Mouse (Mus musculus) kidney, adult 9 months (tissue): ENCODE data around the gene Atg4a.

Source experiments
- DNase-seq: peaks from one replicate; pipeline ENCODE4 v3.0.0; 2022

The Atg4a gene

GRCm38 (mm10) chrX:140956272-140956940 lies at the start of gene Atg4a, which contains the start of gene Psmd10:
TSS of gene Atg4a (plus strand) at chrX:140956907.
TSS of gene Psmd10 (minus strand) at chrX:140956728.
- peak; percentile 97 for DNase-seq

DNA sequence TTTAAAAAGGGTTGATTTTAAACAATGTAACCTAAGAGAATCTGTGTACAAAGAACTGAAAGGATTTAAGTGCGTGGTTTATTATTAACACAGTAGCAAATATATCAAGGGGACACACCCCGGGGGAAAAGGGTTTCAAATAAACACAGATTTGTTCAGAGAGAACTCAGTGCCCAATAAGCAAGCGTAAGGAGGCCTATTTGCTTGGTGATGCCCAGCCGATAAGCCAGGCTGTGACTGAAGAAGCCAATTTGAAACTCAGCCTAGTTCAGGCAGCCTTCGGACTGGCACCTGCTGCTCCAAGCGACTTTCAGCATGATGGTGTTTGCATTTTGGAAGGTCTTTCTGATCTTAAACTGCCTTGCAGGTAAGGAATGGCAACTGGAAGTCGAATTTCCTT lies 49.3 kb upstream of the Atg4a start, which contains the start of gene Vsig1:
Vsig1 (plus strand) TSS at position 249 of the 400 bp plus-strand sequence.
- no peak for DNase-seq

DNA sequence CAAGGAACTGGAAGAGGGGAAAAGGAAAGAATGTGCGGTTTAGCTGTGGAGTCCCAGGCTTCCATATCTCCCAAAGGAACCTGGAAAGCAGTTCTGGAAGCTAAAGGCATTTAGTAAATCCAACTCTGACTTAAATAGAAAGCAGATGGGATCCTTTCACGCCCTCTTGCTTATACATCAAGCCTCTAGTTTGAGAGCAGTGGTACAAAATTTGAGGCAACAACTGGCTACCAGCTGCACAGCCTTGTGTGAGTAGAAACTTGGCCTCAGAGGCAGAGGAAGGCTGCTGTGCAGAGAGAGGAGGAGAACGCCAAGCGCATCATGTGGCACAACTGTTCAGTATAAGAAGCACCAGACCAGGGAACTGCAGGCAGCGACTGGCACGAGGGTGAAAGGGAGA lies 35.4 kb upstream of the Atg4a start:
- DNase-seq, result no peak

DNA sequence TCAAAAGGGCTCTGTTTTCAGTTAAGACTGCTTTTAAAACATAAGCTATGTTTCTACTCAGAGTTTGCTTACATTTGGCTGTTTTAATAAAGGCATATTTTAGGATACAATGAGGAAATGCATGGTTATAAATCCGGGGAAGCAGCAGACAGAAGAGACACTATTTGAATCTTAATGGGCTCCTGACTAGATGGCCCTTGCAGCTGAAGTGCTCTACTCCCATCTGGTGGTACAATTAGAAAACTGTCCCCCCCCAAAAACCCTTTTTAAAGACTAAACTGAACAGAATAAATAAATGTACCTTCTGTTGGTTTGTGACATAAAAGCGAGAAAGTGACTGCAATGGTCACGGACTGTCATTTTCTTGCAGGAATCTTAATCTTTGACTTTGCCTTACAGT lies 24.6 kb upstream of the Atg4a start:
- peak; percentile 5 for DNase-seq

- no peak for DNase-seq
Observed at GRCm38 (mm10) chrX:140933263-140933662, 23.4 kb upstream of the Atg4a start.

DNA sequence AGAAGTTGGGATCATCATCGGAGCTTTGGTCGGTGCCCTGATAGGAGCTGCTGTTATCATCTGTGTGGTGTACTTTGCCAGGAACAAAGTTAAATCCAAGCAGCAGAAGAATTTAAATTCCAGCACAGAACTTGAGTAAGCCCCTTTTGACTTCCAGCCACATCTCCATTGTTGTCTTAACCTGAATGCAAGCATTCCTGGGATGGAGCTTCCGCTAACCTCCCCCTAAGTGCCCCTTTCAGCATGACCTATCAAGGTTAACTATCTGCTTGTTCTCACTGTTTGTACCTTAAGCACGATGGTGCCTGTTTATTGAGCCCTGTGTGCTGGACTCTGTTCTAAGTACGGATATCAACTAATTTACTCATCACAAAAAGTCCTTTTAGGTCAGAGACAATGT lies 20.4 kb upstream of the Atg4a start:
- DNase-seq, result peak; percentile 3

DNA sequence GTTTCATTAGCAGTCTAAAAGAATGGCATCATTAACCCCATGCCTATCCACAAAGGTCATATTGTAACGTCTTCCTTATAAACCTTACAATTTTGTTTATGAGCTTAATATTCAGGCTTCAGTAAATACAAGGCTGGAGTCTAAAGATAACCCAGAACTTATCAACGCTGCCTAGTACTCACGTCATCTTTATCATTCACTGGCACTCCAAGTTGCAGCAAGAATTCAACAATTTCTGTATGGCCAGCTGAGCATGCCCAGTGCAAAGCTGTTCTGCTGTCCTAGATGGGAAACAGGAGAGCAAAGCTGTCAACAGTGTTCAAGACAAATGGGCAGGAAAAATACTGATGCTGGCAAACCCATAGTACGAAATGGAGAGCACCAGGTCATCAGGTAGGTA lies 3.1 kb upstream of the Atg4a start:
- DNase-seq, result no peak

DNA sequence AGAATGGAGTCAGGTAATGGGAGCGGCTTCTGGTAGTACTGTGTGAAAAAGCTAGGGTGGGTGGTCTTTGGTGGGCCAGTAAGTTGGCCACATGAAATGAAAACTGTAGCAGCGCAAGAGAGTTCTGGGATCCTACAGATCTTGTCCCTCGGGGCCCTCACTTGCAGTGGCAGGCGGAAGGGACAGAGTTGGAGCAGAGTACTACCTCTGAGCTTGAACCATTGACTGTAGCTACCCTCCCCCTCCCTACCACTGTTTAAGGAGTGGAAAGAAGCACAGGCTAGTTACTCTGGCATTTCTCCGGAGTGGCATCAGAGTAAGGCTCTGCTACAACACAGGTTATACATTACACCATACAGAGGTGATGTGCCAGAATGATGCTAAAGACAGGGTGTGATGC lies 252 bp downstream of the Atg4a start:
- DNase-seq, result no peak

- no peak for DNase-seq
Observed at GRCm38 (mm10) chrX:140978943-140979342, 22.2 kb downstream of the Atg4a start.

DNA sequence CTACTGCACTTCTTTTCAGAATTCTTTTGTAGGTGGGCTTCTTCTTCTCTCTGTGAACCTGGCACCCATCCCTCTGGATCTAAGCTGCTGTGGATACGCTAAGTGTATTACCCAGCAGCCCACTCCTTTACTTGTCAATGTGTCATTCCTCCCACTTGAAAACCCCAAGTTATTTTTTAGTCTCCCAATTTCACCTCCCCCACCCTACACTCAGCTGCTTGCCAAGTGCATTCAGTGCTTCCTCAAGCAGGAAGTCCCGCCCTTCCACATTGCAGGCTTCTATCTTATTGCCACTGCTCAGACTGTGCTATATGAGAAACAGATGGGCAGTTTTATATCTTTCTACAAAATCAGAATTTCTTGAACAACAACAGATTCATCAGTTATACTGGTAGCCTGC lies 22.8 kb downstream of the Atg4a start:
- DNase-seq, result peak; percentile 33

GRCm38 (mm10) chrX:140980163-140980562 lies 23.5 kb downstream of the Atg4a start:
- no peak for DNase-seq

GRCm38 (mm10) chrX:140983206-140983960 lies 26.7 kb downstream of the Atg4a start:
- peak; percentile 53 for DNase-seq

GRCm38 (mm10) chrX:140984795-140985194 lies 28.1 kb downstream of the Atg4a start:
- DNase-seq, result no peak

DNA sequence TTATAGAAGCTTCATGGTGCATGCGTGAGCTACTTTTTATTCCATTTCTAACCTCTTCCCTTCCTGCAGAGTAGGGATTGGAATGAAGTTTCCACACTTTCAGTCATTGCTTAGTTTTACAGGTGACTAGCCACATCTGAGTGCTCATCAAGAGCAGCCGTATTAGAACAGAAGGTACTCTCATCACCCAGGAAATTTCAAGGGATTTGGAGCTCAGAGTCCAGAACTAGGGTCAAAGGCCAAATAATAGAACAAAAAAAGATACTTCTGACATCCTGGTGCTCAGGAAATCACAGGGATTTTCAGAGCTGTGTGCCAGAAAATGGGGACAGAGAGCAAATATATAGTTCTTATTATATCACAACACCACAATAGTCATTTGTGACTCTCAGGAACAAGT lies 28.5 kb downstream of the Atg4a start:
- peak; percentile 61 for DNase-seq

DNA sequence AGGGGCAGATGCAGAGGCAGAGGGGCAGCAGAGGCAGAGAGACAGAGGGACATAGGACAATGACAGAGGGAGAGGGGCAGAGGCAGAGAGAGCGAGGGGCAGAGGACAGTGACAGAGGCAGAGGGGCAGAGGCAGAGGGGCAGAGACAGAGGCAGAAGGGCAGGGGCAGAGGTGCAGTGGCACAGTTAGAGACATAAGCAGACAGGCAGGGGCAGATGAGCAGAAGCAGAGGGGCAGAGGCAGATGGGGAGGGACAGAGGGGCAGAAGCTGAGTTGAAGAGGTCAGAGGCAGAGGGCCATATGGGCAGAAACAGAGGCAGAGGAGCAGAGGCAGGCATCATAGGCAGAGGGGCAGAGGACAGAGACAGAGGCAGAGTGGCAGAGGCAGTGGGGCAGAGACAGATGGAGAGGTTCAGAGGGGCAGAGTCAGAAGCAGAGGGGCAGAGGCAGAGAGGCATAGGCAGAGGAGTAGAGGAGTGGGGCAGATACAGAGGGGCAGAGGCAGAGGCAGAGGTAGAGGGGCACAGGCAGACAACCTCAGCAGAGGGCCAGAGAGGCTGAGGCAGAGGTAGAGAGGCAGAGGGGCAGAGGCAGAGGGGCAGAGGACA lies 40.3 kb downstream of the Atg4a start:
- no peak for DNase-seq

DNA sequence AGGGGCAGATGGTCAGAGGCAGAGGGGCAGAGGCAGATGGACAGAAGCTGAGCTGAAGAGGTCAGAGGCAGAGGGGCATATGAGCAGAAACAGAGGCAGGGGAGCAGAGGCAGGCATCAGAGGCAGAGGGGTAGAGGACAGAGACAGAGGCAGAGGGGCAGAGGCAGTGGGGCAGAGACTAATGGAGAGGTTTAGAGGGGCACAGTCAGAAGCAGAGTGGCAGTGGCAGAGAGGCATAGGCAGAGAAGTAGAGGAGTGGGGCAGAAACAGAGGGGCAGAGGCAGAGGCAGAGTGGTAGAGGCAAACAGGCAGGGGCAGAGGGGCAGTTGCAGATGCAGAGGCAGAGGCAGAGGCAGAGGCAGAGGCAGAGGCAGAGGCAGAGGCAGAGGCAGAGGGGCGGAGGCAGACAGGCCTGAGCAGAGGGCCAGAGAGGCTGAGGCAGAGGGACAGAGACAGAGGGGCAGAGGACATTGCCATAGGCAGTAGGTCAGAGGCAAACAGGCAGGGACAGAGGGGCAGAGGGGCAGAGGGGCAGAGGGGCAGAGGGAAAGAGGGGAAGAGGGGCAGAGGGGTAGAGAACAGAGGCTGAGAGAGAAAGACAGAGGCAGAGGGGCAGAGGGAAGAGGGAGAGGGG lies 41.3 kb downstream of the Atg4a start:
- no peak for DNase-seq

DNA sequence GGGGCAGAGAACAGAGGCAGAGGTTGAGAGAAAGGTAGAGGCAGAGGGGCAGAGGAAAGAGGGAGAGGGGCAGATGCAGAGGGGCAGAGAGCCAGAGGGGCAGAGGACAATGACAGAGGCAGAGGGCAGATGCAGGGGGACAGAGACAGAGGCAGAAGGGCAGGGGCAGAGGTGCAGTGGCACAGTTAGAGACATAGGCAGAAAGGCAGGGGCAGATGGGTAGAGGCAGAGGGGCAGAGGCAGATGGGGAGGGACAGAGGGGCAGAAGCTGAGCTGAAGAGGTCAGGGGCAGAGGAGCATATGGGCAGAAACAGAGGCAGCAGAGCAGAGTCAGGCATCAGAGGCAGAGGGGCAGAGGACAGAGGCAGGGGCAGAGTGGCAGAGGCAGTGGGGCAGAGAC lies 42.2 kb downstream of the Atg4a start:
- DNase-seq, result no peak

DNA sequence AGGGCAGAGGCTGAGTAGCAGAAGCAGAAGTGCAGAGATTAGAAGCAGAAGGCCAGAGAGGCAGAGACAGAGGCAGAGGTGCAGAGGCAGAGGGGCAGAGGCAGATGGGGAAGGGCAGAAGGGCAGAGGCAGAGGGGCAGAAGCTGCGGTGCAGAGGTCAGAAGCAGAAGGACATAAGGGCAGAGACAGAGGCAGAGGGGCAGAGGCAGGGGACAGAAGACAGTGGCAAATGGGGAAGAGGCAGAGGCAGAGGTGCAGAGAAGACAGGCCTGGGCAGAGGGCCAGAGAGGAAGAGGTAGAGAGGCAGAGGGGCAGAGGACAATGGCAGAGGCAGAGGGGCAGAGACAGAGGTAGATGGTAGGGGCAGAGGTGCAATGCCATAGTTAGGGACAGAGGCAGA lies 193.0 kb downstream of the Atg4a start:
- DNase-seq, result no peak

DNA sequence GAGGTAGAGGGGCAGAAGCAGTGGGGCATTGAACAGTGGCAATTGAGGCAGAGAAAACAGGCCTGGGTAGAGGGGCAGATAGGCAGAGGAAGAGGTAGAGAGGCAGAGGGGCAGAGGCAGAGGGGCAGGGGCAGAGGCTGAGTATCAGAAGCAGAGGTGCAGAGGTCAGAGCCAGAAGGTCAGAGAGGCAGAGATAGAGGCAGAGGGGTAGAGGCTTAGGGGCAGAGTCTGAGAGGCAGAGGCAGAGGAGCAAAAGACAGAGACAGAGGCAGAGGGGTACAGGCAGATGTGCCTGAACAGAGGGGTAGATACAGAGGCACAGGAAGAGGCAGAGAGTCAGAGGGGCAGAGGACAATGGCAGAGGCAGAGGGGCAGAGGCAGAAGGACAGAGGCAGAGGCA lies 193.6 kb downstream of the Atg4a start:
- no peak for DNase-seq

- DNase-seq, result no peak
Observed at GRCm38 (mm10) chrX:141151182-141151581, 194.5 kb downstream of the Atg4a start.

GRCm38 (mm10) chrX:141156696-141157095 lies 200.0 kb downstream of the Atg4a start:
- peak; percentile 10 for DNase-seq

GRCm38 (mm10) chrX:141157626-141158025 lies 200.9 kb downstream of the Atg4a start:
- no peak for DNase-seq

GRCm38 (mm10) chrX:141158160-141158559 lies 201.5 kb downstream of the Atg4a start:
- peak; percentile 37 for DNase-seq

GRCm38 (mm10) chrX:141160371-141160770 lies 203.7 kb downstream of the Atg4a start:
- no peak for DNase-seq
